Mouse (Mus musculus): Measurements from ENCODE around the gene Cd63. TPM values are rescaled to one million over a fixed set of nuclear protein-coding genes. Genes with fewer than 3 reads are reported as not detected.
A peak's percentile ranks its signal among the peaks of the same experiment; 100 is the strongest.

Gene Cd63
- polyA plus RNA-seq (2015; fragmentation: Nextera tagmentation; extraction: Ambion mirVana), result 172 and 183 TPM in 2 replicates

DNA sequence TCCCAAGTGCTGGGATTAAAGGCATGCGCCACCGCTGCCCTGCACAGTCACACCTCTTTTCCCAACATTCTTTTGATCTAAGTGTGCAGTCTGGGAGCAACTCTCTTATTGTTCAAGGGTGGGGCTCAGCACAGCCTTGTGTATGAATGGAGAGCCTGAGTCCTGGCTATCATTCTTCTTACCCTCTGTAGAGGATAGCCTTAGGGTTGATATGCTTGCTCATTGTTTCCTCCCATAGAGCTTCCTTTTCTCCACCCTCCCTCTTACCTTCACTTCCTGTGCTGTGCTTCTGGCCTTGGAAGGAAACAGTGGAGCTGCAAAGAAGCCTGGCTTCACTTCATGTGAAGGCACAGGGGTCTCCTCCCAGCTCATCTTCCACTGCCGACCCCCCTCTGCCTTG lies at the start of gene Cd63:
TSS of gene Cd63 (plus strand) at position 292 of the 400 bp plus-strand sequence.
- no peak for DNase-seq (ENCODE audit: low spot score)

DNA sequence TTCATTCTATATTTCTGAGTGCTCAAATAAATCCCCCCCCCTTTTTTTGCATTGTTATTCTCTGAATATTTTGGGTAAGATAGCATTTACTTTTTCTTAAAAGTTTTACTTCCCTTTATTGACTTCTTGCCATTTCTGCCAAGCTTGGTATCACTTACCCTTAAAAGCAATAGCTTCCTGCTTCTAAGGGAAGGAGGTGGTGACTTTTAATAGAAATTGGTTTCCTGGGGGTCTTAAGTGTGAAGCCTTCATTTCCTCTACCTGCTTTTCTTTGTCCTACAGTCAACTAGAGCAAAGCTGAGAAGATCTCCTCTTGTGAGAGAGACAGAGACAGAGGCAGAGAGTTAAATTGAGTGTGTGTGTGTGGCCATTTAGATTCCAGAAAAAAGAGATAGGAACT lies 39.6 kb upstream of the Cd63 start:
- DNase-seq (ENCODE audit: low spot score), result no peak

DNA sequence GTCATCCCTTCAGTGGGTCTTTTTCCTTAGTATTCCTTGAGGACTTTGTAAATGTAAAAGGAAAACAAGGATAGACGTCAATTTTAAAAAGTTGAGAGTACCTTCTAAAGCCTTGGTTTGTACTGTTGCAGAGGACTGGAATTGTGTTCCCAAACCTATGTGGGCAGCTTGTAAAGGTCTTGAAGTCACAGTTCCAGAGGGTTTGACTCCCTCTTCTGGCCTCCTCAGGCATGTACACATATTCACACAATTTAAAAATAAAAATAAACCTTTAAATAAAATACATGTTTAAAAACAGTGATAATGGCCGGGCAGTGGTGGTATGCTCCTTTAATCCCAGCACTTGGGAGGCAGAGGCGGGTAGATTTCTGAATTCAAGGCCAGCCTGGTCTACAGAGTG lies 34.7 kb upstream of the Cd63 start:
- no peak for DNase-seq (ENCODE audit: low spot score)

DNA sequence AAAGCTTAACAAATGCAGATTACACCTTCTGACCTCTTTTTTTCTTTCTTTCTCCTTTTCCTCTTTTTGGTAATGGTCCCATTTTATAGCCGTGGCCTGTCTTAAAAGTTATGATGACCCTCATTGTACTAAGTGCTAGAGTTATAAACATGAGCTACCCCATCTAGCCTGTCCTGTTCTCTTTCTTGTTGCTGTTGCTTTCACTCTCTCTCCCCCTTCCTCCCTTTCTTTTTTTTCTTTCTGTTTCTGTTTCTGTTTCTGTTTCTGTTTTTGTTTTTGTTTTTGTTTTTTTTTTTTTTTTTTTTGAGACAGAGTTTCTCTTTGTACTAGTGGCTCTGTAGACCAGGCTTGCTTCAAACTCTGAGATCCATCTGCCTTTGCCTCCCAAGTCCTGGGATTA lies 34.3 kb upstream of the Cd63 start:
- DNase-seq (ENCODE audit: low spot score), result no peak

DNA sequence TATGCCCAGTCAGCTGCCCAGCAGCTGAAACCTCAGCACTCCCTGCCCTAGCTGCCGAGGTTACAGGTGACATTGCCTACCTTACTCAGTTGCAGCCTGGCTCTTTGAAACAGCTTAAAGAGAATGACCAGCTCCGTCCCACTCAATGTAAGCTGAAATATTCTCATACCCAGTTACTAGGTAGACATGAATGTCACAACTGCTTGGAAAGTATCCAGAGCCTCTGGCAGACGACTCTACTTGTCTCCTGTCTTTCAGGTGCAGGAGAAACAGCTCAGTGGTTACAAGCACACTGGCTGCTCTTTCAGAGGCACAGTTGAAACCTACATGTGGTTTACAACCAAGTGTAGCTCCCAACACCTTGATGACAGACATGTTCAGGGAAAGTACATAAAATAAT lies 30.4 kb upstream of the Cd63 start:
- DNase-seq (ENCODE audit: low spot score), result no peak

DNA sequence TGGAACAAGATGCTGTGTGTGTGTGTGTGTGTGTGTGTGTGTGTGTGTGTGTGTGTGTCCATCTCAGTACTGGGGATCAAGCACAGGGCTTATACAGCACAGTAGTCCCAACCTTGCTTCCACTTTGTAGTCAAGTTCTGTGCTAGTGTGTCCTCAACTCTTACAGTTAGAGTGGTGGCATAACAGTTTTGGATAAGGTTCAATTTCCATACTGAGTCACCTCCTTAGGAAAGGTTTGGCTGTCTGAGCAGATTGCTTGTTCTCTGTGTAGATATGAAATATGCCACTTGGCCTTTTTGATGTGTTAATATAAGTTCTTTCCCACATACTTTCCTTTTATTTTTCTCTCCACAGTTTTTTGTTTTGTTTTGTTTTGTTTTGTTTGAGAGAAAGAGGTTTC lies 22.5 kb upstream of the Cd63 start:
- DNase-seq (ENCODE audit: low spot score), result no peak

DNA sequence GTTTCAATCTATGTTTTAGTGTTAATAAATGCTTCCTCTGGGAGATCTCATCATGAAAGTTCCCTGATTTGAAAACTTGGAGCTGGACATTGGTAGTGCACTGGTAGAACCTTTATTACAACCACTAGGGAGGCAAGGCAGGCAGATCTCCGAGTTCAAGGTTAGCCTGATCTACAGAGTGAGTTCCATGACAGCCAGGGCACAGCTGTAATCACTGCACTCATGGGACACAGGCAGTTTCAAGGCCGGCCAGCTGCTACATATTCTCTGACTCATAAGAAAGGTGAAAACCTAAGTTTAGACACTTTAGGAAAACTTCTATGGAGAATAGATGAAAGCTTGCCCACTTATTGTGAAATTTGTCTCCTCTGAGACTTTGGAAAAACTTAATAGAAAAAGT lies 22.0 kb upstream of the Cd63 start:
- no peak for DNase-seq (ENCODE audit: low spot score)

DNA sequence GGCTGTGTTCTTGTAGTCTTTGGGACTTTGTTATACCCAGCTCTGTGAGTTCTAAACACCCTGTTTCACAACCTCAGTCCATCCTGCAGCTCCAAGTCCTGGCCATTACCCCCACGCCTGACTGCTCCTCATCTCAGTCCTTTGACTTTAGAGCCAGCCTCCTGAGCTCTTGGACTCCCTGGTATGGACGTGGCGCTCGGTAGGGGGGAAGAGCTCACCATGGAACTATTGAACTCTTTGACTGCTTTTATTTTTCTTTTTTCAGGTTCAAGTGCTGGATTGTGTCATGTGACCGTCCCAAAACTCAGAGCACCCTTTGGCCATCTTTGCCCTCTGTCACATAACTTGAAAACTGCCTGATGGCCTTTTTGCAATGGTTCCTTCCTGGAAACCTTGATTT lies 18.7 kb upstream of the Cd63 start:
- no peak for DNase-seq (ENCODE audit: low spot score)

DNA sequence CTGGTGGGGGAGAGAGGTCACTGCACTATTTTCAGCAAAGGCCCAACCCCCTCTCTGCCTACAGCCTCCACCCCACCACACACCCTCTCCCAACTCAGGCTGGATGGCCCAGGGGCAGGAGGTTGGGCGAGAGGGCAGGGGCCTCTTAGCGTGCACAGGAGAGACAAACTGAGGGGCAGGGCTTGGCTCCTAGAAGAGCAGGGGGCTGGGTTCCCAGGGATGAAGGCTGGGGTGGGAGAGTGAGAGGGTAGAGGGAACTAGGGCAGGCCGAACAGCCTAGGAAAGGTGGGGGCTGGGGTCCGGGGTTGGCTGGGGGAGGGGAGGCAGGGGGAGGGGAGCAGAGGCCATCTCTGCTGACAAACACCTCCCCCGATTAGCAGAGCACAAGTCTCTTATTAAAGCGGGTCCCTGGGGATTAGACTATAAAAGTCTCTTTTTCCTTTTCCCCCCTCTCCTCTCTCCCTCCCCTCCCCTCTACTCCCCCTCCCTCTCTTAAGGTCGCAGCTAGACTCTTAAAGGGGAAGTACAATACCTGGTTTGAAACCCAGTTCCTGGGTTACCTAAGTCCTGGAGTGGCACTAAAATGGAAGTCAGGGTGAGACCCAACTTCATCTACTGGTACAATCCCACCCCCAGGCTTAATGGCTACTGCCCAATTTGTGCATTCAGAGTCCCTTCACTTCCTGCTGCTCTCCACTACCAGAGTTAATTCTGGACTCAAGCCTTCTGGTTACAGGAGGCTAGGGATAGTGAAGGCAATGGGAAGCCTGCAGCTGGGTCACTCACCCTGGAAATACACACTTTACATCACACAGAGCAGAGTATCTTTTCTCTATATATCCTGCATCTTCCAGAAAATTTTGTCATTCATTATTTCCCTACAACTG lies 11.6 kb upstream of the Cd63 start:
- no peak for DNase-seq (ENCODE audit: low spot score)

DNA sequence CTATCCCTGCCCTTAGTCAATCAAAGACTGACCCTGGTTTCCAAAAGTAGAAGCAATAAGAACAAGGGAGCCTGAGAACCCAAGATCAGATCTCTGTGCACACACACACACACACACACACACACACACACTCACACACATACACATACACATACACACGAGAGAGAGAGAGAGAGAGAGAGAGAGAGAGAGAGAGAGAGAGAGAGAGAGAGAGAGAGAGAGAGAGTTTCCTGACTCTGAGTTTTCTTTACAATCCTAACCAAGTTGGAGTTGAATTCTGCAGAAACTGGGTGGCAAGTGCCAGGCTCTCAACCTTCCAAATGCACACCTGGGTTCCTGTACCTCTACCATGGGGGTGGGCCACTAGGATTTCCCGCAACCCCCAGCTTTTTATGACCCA lies 10.9 kb upstream of the Cd63 start:
- DNase-seq (ENCODE audit: low spot score), result no peak

DNA sequence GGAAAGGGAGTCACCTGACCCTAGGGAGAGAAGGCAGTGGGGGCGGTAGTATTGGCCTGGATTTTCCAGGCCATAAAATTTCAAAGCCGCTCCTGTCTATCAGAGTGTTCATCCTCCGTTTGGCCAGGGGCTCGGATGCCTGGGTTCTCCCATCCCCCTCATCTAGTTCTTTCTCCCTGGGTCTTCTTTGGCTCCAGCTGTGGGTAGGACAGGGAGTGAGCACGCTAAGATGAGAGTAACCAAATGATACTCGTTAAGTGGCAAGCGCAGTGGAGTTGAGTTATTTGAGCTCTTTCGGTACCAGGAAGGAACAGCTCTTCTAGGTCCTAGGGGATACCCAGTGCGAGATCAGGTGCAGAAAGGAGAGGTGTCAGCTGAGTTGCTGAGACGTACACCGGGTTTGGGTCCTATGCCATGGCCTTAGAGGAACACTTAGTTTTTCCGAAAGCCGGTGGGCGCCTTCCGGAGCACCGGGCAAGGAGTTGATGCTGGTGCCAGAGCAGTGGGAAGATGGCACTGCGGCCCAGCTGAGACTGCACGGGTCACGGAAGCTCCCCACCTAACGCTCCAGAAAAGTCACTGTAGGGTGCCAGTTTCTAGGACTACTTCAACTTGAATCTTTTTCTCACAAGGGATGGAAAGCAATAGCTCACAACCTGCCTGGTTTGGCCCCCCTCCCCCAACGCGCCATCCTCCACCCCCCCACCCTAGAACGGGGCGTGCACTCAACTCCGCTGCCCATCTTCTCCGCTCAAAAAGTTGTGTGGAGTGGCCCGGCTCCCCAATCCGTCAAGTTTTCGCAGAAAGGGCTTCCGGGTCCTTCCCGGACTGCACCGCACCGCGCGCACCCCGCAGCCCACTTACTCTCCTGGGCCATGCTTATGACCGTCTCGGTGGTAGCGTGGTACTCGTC lies 10.2 kb upstream of the Cd63 start:
- peak; percentile 24 for DNase-seq (ENCODE audit: low spot score)

DNA sequence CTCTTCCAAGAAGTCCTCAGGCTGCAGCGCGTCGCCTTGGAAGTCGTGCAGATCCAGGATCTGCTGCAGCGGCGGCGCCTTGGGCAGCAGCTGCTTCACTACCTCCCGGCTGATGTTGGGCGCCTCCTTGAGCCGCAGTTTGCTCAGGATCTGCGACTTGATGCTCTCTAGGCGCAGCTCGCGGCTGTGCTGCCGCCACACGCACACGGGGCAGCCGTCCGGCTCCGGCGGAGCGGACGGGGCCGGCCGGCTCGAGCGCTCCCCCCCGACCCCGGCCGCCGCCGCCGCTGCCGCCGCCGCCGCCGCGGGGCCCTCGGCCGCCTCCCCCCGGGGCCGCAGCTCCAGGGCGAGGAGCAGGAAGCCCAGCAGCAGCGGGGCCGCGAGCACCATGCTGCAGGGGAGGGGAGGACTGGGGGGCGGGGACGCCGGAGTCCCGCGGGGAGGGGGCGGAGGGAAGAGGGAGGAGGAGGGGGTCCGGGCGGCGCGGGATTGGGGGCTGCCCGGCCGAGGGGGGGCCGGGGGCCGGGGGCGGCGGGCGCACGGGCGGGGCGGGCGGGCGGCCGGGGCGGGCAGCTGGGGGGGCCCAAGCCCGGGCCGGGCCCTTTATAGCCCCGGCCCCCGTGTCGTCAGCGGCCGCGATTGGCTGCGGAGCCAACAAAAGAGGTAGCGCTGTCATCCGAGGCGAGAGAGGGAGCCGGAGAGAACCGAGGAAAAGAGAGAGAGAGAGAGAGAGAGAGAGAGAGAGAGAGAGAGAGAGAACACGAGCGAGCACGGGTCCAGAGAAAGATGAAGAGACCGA lies 9.3 kb upstream of the Cd63 start, which contains the start of gene Gdf11:
TSS of gene Gdf11 (minus strand) at position 423 of the 799 bp plus-strand sequence.
- DNase-seq (ENCODE audit: low spot score), result peak; percentile 76

DNA sequence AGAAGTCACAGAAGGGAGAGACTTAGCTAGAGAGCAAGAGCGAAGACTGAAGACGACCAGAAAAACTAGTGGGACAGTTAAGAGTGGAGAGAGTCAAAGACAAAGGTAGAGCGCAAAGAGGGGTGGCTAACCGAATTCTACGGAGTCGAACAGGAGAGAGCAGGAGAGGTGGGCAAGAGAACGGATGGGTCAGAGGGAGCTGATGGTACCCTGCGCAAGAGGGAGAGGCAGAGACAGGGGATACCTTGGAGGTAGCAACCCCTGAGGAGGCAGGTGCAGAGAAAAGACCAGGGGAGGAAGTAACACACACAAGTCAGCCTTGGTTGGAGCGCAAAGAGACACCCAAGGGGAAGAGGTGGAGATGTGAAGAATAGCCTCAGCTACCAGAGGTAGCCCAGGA lies 8.5 kb upstream of the Cd63 start:
- no peak for DNase-seq (ENCODE audit: low spot score)

DNA sequence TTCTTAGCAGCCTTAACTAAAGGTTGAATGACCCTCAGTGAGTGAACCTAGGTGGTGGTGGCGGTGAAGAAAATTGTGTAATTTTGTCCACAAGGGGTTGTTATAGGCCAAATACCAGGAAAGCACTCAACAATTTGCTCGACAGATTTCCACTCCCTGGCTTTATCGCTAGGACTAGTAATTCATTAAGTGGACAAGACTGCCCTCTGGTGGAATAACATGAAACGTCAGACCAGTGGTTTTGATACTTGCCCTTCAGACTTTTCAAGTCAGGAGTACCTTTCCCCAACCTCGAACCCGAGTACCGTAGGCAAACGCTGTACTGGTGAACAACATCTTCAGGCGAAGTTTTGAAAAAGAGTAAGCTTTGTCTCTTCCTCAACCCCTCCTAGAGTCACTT lies 5.4 kb upstream of the Cd63 start:
- peak; percentile 87 for DNase-seq (ENCODE audit: low spot score)

DNA sequence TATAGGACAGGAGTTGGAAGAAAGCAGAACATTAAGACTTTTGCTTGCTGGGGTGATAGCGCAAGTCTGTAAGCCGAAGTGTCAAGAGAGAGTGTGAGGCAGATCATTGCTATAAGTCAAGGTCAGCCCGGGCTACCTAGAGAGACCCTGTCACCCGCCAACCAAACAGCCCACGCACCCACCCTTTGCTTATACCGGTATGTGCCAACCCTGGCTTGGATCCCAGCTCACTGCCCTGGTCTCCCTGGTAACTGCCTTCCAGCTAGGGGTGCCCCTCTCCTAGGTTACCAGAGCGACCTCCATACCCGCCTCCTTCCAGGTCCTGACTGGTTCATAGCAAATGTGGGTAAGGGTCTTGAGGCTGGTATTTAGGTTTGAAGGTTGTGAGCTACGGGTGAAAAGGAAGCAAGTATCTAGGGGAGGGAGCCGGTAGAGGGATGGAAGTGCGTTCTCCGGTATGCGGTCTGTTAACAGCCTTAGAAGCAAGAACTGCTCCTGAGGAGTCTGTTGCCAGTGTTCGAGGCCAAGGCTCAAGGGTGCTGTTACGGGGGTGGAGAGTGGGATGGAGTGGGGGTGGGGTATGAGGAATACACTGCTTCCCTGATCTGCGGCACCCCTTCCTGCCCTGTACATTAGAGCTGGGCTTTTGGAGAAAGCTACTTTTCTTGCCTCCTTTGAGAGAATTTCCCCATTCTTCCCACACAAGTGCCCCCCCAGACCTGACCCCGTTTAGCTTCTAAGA lies 4.7 kb upstream of the Cd63 start:
- DNase-seq (ENCODE audit: low spot score), result no peak

DNA sequence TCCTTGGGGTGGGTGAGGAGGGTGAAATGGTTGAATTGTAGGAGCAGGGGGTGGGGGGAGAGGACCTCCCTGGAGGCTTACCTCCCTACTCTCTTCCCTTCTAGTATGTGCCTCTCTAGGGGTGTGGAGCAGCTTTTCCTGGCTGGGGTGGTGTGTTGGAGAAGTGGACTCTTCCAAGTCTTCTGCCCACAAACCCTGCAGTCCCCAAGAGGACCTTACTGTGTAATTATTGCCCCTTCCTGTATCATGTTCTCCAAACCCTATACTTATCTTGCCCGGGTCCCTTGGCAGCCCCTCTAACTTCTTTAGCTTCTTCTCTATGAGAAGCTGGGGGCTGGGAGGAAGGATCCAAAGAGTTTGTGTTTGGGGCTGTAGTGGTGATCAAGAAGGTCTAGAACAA lies 4.0 kb upstream of the Cd63 start:
- no peak for DNase-seq (ENCODE audit: low spot score)

DNA sequence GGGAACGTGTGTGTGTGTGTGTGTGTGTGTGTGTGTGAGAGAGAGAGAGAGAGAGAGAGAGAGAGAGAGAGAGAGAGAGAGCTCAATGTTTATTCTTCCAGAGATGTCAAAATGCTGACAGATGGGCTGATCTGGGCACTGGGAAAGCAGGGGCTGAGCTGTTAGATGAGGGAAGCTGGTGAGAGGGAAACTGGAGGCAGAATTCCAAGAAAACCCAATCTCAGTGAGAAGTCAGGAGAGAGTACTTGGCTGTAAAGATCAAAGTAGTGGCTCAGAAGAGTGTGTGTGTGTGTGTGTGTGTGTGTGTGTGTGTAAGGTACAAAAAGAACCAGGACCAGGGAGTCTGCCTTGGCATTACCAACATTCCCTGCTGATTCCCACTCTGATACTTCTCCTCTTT lies 3.3 kb upstream of the Cd63 start:
- DNase-seq (ENCODE audit: low spot score), result no peak

DNA sequence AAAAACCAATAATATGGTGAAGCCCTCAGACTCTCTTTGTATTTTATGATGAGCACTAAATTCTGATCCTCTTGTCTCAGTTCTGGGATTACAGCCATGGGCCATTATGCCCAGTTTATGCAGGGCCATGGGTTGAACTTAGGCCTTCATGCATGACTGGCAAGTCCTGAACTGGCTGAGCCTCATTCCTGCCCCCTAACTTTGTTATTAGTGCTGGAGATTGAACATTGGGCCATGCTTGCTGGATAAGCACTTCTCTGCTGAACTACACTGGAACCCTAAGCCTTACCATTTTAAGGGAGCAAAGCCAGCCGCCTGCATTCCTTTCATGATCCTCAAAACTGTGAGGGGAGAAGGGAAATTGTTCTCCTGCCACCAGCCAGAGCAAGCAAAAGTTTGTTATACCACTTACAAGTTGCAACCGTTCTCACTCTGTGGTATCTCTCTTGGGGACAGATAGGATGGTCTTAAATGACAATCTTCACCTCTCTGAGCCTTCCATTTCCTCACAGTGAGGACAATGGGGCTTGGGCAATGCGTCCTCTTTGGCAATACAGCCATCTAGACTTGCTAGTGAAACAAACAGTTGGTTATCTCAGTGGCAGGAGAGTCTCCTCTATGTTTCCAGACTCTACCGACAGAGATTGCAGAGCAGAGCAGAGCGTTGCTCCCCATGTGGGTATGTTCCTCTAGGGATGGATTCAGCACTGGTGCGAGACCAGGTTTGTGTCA lies 864 bp upstream of the Cd63 start:
- DNase-seq (ENCODE audit: low spot score), result no peak

DNA sequence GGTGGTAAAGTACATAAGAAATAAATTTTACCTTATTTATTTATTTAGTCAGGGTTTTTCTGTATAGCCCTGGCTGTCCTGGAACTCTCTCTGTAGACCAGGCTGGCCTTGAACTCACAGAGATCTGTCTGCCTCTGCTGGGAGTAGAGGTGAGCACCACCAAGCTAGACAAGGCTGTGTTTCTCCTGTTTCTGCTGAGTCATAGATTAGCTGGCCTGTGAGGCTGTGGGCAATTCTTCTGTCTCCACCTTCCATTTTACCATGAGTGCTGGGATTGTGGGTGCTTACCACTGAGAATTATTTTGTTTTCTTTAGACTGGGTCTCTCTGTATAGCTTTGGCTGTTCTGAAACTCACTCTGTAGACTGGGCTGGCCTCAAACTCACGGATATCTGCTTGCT lies 620 bp downstream of the Cd63 start:
- no peak for DNase-seq (ENCODE audit: low spot score)

DNA sequence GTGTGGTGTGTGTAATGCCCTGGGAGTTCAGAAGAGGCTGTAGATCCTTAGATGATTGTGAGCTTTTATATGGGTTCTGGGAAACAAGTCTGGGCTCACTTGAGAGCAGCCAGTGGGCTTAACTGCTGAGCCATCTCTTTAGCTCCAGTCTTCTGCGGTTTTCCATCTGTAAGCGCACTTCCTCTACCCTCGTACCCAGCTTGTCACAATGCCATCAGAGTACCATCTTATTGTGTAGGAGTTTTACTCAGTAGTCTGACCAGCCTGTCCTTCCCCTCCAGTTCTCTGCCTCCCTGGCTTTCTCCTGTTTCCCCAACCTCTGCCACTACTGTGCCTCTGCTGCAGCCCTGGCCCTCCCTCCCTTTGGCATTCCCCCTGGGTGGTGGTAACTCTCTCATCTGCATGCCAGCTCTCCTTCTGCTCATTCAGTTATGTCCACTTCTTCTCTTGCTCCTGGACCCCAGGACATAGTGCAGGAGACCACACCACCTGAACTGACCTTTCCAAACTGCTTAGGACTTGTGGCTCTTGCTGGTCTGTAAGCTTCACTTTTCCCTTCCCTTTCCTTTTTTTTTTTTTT lies 1.7 kb downstream of the Cd63 start:
- peak; percentile 31 for DNase-seq (ENCODE audit: low spot score)

Data from thymus, postnatal 0 days (tissue).